Mouse (Mus musculus) lung, postnatal 36 days (tissue): ENCODE results near the gene Greb1.

Experiments used
- DNase-seq: peaks from one replicate; pipeline ENCODE4 v3.0.0; 2022; ENCODE audit warnings: mixed read lengths

Greb1 gene

DNA sequence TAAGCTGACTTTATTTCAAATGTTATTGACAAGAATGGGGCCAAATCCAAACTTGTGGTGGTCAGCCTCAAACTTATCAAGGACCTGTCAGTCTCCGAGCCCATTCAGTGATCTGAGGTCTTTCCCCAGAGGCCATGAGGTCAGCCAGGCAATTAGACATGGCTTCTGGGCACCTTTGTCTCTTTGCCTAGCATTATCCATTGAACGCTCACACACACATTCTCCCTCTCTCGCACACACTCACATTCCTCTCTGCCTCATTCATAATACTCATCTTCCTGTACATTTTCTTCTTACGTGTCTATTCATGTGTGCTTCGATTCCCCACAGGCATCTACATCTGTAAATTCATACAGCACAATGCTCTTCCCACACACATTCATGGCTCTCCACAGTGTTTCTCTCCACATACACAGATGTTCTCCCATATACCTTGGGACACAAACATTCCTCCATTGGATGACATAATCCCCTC, 3.3 kb upstream of the Greb1 start:
- DNase-seq: no peak

DNA sequence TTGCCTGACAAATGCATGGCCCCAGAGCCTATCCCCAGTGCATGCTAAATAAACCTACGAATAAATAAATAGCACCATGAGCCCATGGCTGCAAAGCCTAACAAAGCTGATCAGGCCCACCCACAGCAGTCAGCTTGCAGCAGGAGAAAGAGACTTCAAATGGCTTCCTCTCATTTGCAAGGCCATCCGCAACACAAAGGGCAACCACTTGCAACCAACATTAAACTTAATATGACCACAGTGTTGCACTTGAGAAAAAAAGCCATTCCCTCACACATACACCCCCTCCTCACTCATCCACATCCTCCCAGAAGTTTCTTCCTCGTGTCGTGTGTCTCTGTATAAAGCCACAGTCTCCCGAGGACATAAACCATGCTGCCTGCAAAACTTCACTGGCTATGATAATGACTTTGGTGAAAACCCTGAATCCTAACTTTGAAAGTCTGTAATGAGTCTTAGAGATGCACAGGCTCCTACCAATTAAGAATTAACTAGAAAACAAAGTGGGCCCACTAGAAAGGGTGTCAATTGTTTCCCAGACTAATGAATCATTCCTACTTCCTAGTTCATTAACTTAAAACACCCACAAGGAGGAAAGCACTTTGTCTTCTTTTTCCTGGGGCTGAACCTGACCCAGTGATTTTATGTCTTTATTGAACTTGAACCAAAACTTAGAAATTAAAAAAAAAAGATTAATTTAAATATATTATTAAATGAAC, 2.7 kb upstream of the Greb1 start:
- DNase-seq: no peak

DNA sequence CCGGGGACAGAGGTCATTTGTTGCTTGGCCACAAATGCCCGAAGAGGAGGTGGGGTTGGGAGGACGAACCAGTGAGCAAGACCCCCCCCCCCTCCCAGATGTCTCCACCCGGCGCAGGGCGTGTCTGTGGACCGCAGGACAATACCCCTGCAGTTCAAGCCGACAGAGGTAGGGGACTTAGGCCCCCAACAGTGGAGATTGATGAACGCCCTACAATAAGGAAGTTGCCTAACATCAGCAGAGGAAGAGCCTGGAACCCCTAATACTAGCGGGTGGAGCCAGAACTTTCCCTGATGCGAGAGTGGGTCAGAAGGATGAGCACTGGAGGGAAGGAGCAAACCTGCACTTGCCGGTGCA, 251 bp upstream of the Greb1 start:
- no peak for DNase-seq

DNA sequence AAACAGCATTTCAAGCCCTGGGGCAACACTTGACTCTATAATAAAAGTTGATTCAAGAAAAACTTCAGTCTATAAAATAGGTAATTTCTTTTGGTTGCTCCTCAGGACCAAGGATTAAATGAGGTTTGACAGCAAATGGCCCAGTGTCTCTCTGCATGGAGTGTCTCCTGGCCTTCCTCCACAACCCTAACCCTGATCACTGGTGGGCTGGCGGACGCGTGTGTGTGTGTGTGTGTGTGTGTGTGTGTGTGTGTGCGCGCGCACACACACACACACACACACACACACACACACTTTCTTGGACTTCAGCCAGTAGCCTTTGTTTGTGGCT, 793 bp downstream of the Greb1 start:
- no peak for DNase-seq

DNA sequence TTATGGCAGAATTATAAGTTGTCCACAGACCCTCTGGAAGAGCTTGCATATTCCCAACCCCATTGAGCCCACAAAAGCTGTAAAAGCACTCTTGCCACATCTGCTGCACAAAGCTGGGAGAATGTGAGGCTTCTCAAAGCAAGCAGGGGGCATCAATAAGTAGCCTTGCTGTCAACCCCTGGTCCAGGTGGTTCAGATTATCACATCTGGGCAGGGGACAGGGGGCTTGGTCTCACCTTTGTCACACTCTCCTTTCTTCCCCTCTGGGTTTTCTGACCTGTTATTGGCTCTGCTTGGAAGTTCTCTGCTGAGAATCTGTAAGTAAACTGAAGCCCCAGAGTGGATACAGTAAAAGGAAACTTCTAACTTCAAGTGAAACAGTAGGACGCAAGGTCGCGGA, 1.8 kb downstream of the Greb1 start:
- DNase-seq: no peak

DNA sequence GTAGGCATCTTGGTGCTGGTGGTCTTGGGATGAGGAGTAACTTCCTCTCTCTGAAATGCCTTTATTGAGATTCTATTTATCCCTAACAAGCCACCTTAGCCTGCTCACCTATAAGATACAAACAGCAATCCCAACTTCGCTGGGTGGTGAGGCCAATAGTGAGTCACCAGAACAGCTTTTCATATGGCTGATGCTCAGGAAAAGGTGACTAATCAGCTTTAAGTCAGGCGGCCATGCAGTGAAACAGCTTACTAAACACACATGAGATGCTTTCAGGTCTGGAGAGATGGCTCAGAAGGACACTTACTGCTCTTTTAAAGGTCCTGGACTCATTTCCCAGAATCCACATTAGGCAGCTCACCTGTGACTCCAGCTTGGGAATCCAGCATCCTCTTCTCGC, 4.9 kb downstream of the Greb1 start:
- no peak for DNase-seq

DNA sequence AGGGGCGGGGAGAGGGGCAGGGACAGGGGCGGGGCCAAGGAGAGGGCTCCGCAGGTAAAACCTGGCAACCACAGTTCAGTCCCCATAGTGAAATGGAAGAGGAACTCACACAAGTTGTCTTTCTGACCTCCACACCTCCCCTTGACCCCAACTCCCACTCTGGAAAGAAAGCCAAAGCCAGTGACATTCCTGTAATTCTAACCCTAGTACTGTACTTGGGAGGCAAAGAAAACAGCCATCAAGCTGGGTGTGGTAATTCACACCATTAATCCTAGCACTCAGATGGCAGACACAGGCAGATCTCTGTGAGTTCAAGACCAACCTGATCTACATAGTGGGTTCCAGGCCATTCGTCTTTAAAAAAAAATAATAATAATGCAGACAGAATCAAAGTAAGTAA, 7.3 kb downstream of the Greb1 start:
- DNase-seq: no peak

DNA sequence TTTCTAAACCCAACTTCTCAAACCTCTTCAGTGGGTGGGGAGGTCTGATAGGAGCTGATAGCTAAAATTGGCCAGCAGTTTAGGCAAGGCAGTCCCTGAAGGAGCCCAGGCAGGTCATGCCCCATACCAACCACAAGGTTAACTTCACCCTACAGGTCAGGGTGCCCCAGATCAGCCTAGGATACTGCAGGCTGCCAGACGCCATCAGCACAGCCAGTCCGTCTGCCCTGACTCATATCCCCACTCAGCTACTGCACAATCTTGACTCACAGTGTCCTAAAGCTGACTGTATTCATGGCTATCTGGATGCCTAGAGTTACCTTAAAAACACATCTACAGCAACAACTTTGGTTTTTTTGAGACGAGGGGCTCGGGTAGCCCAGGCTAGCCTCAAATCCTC, 10.2 kb downstream of the Greb1 start:
- DNase-seq: no peak

DNA sequence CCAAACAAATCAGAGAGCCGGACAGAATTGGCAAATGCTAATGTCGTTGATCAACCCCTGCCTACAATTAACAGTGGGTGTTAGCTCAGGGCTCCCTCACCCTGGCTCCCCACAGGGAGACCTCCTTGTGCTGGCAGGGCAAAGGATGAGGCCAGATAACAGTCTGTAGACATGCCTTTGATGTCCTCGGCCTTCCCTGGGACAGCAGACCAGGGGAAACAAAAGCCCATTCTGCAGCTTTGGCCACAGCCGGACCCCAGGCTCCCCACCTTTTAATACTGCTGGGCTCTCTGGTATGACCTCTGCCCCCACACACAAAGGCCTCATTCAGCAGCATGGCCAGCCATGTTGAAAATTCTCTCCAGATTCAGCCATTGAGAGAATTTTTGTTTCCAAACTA, 10.9 kb downstream of the Greb1 start:
- no peak for DNase-seq

DNA sequence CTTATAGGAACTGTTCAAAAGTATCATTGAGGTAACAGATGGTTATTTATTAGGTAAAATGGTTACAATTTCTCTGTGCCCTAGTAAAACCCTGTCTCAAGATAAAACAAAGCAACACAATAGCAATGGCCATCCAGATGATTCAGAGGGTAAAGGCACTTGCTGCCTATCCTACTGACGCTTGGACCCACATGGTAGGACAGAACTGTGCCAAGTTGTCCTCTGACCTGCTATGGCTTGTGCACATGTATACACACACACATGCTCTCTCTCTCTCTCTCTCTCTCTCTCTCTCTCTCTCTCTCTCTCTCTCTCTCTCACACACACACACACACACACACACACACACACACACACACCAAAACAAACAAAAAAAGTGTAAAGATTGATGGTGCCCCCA, 11.5 kb downstream of the Greb1 start:
- DNase-seq: no peak

DNA sequence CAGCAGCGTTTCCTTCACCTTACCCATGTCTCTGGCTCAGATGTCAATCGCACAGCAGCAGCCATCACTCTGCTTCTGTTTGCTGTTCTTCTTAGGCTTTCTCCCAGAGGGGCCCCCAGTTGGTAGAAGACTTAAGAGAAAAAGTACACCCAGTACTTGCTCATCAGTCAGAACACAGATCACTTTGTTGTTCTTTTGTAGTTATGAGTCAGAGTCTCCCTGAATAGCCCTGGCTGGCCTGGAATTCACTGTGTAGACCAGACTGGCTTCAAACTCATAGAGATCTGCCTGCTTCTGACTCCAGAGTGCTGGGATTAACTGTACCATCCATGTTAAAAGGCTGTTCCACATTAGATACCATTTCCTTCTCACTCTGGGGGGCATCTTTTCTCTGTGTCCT, 12.1 kb downstream of the Greb1 start:
- DNase-seq: no peak

DNA sequence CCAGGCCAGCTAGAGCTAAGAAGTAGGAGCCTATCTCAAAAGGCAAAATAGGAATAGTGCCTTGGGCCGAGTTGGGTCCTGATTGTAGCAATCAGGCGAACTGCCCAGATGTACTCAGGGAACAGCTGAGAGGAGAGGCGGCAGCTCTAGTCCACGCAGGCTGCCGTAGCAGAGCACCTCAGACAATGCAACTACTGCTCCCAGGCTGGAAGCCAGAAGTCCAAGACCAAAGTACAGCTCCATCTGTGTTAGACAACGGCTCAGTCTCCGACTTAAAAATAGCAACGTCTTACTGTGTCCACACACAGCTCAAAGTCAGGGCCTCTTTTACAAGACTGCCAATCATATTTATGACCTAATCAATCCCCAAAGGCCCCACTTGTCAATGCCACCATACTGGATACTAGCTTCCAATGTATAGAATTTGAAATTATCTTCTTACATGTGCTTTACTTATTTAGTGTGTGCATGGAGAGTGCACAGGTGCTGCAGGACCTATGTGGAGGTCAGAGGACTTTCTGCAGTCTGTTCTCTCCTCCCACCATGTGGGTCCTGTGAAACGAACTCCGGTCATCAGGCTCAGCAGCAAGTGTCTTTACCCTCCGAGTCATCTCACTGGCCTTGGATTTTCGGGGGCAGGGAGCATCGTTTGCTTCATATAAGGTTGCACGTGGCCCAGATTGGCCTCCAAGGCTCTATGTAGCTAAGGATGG, 19.5 kb downstream of the Greb1 start:
- DNase-seq: no peak

DNA sequence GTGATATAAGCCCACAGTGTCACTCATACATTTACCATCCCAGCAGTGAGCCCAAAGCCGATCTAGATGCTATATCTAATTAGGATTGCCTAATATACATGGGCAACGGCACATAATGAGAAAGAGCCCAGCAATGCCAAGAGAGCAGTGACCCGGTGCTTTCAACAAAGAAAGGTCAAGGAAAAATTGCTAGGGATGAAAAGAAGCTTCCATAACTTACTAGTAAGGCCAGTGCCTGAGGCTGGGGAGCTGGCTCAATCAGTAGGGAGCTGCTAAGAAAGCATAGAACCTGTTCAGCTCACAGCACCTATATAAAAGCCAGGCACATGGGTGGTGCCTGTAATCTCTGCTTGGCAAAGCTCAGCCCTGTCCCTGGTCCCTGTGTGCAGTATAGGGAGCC, 20.4 kb downstream of the Greb1 start:
- DNase-seq: no peak

DNA sequence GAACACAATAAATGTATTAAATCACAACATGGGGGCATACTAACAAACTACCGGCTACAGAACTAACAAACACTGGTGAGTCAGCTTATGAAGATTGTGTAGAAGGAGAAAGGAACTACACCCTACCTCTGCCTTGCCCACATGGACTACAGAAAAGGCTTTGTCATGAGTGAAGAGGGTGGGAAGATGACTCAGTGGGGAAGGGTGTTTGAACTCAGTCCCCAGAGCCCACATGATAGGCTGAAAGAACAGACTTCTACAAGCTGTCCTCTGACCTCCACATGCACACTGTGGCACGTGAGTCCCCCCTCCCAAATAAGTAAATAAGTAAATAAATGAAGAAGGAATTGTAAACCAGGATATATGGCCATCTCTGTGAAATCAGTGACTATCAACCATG, 21.5 kb downstream of the Greb1 start:
- no peak for DNase-seq

DNA sequence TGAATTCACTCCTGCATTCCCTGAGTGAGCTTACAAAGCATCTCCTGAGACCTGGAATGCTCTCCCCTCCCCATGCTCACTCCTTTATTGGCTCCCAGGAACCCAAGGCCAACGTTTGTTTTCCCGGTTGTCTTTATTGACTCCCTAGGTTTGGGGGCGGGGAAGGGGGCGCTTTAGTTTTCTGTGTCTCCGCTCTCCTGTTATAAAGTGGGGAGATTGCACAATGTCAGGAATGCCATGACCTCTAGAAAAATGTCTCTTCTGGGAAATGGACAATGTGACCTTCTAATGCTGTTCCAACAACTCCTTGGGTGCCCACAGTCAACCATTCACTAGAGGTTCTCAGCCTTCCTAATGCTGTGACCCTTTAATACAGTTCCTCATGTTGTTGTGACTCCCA, 22.2 kb downstream of the Greb1 start:
- no peak for DNase-seq

DNA sequence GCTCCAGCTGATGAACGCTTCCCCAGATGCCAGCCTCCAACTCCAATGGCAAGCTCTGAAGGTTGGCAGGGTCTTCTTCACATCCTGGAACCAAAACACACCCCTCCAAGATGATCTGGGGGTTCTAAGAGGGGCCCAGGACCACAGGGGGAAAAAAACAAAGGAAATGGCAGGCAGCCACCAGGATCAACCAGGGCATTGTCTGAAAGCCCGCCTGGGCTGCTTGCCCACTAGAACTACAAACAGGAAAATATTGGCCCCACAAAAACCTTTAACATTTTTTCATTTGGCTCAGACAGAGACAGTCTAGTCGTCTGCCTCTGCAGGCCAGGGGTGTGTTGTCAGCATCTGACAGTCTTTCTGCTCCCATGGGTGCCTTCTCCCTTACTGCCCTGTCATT, 25.3 kb downstream of the Greb1 start:
- DNase-seq: peak; percentile 52

DNA sequence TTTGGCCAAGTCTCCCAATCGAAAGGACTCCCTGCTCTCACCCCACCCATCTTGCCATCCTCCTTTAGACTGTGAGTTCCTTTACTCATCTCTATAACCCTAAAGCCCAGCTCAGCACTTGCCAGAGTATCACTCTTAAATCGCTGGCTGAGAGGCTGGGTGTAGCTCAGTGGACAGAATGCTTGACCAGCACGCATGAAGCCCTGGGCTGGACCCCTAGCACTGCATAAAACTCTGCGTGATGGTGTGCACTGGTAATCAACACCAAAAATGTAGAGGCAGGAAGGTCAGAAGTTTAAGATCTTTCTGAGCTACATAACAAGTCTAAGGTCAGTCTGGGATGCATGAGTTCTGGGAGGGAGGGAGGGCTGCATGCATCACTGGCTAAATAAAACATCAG, 26.1 kb downstream of the Greb1 start:
- no peak for DNase-seq

DNA sequence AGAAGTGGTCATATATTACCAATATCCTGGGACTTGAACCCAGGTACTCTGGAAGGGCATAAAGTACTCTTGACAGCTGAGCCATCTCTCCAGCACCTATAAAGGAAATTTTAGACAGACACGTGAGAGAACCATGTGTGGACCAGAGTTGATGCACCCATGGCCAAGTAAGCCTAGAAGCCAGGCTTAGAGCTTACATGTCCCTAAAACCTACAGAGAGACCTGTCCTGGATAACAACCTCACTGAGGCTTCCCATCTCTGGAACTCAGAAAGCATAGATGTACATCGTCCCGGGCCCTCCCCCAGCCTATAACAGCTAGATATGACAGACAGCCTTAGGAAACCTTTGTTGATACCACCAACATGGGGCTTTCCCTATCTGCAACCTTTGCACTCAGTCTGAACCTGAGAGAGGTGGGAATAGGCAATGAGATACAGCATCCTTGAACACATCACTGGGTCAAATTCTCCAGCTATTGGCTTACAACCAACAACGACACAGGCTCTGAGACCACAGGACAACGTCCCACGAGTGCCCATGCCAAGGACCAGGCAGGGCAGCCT, 31.0 kb downstream of the Greb1 start:
- DNase-seq: no peak

DNA sequence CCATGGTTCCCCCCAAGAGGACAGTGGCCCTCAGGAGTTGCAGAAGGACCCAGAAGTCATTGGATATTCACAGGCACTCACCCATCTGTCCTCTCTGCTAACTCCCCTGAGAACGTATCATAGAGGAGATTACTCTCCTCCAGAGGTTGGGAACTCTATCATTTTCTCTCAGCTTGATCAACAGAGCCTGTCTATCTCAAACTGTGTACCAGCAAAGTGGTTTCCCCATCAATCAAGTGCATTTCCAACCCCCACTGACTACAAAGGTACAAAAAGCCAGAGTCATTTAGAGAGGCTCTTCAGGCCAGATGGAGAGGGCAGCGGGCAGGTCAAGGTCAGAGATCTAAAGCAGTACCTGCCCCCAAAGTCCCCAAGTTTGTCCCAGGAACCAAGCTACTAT, 32.0 kb downstream of the Greb1 start:
- no peak for DNase-seq

DNA sequence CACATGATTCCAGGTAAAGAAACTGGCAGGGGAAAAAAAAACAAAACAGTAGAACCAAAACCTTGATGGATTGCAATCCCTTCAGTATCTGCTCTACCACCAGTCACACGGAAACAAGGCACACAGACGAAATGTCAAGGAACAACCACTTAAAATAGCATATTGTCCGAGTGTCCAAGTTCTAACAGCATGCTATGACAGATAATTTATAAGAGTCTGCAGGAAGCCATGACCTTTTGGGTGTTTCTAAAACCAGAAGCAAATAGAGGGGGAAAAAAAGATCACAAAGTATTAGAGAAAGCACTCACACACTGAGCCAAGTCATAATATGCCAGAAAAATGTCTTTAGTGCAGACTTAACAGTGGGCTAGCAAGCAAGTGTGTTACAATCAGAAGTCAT, 32.4 kb downstream of the Greb1 start:
- DNase-seq: peak; percentile 7

DNA sequence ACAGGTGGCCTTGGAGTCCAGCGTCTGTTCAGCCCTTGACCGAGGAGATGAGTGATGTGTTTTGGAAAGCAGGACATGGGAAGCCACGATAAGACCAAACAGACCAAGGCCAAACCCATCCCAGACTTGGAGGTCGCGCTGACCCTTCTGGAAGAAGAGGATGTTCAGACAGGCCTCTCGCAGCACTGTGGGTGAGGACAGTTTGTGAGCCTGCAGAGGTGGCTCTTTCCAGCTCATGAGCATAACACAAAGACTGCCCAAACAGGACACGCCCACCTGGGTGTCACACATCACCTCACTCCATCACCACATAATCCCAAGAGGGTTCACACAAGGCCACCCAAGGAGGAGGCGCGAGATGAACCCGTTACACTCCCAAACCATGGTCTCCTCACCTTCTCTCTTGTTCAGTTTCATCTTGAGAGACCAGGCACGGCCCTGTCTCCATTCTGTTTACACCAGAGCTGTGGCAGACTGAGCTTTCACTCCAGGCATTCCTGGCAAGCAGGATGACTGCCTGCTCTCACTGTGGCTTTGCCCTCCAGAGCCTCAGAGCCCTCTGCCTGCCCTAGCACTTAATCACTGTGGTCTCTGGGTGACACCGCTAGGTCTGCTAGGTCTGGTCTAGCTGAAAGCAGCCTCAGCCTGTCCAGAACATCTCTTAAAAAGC, 35.8 kb downstream of the Greb1 start:
- no peak for DNase-seq

DNA sequence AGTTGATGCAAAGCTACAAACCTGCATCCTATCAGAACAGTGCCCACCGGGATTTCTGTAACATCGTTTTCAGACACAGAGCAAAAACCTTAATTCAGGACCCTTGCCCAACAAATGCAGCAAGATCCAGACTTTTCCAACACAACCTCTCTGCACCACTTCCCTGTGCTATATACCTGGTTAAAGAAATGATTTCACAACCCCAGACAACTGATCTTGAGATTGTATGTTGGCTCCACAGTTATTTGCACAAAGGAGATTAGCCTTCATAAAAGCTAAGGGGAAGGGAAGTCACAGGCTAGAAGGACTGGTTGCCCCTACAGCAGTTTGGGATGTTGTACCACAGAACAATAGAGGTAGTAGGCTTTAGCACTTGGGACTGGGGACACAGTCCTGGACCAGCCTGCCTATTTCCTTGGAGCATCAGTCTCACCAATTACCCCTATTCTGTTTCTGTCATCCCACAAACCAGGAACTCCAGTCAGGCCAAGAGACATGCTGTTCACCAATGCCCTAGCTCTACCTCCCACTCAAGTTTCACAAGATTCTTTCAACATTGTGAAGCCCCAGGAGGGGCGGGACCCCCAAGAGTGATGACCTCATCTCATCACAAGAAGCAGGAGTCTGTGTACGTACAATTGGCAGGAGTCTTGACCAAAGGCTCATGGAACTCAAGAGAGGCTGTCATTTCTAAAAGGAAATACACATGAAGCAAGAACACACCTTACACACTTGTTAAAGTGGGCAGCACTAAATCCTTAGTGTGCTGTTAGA, 36.9 kb downstream of the Greb1 start:
- no peak for DNase-seq

DNA sequence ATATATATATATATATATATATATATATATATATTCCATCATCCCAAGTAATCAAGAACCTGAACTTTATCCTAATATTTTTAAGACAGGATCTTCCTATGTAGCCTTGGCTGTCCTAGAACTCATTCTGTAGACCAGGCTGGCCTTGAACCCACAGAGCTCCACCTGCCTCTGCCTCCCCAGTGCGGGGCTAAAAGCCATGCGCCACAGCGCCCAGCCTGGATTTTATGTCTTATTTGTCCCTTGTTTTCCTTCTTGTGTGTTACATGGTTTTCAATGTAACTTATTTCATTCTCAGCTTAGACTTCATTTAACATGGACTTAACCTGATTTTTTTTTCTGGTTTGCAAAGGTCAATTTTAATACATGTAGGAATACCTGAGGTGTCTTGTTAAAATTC, 39.2 kb downstream of the Greb1 start:
- DNase-seq: no peak
